Mouse (Mus musculus): ENCODE data around the gene Tex101. TPM values are rescaled to one million over a fixed set of nuclear protein-coding genes. Genes with fewer than 3 reads are reported as not detected.

Gene Tex101
- polyA plus RNA-seq, 1 experiment: not detected

DNA sequence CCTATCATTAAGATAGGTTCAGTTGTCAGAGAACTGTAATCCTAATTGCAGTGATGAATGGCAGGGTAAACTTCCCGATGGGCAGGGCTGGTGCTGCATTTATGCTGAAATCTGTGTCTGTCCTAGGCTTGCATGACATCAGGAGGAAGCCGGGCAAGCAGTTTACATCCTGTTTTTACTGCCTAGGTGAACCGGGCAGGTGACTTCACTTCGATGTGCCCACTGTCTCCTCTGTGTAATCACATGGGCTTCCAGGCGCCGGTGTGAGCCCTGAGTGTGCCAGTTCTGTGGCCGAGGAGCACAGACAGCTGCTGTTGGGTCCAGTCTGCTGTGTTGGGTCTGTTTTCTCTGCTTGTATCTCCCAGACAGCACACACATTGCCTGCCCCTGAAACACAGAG, 30.0 kb downstream of the Tex101 start:
- Histone ChIP-seq H3K4me1 (ENCODE audit: control insufficient read depth, insufficient read depth, insufficient read length, low read length) (no peaks in the 10 kb centered on the region), H3K4me3 (ENCODE audit: insufficient read depth, low read depth, low read length) (no peak overlapping the region)

DNA sequence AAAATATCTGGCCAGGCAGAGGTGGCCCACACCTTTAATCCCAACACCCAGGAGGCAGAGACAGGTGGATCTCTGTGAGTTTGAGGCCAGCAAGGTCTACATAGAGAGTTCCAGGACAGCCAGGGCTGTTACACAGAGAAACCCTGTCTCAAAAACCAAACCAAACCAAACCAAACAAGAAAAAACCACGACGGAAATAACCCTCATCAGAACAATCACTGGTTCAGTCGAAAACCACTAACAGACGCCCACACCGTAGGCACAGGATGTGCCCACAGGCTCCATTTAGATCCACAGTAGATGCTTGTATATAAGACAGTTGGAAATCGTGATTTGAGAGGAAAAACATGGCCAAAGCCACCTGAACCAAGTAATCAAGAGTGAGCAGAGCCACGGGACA, 31.5 kb downstream of the Tex101 start:
- no peaks in the 10 kb centered on the region for H3K4me1 ChIP-seq (ENCODE audit: control insufficient read depth, insufficient read depth, insufficient read length, low read length)
- no peak overlapping the region for H3K27ac ChIP-seq (replicated peaks; ENCODE audit: low read depth, low read length)
- H3K4me3 ChIP-seq (ENCODE audit: insufficient read depth, low read depth, low read length): no peak overlapping the region

More for the DNA sequence above, 30.0 kb downstream of the Tex101 start:
- H3K27ac ChIP-seq (replicated peaks; ENCODE audit: low read depth, low read length): no peak overlapping the region

DNA sequence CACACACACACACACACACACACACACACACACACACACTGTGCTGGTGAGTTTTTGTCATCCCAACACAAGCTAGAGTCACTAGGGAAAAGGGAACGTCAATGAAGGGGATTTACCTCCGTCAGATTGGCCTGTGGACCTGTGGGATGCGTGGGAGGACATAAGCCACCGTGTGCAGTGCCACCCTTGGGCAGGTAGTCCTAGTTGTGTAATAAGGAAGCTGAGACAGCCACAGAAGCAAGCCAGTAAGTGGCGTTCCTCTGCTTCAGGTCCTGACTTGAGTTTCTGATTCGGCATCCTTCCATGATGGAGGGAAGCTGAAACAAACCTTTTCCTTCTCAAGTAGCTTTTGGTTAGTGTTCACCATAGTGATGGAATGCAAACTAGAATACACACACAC, 32.0 kb downstream of the Tex101 start:
- Histone ChIP-seq H3K4me3 (ENCODE audit: insufficient read depth, low read depth, low read length) (no peak overlapping the region), H3K27ac (replicated peaks; ENCODE audit: low read depth, low read length) (no peak overlapping the region), H3K4me1 (ENCODE audit: control insufficient read depth, insufficient read depth, insufficient read length, low read length) (no peaks in the 10 kb centered on the region)

DNA sequence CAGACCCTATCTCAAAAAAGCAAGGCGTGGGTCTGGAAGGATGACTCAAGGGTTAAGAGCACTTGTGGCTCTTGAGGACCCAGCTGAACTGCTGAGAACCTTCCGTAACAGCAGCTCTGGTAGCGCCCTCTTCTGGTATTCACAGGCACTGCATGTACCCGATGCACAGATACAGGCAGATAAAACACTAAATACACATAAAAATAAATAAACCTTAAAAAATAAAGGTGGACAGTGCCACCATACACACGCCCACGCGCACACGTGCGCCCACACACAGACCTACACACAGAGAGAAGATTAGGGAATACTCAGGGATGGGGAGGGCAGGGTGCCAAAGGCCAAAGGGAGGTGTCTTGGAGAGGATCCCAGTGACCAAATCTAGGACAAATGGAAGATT, 34.0 kb downstream of the Tex101 start:
- Histone ChIP-seq H3K4me1 (ENCODE audit: control insufficient read depth, insufficient read depth, insufficient read length, low read length) (0 out of 2 replicates have a peak, but pooled peaks cover 2% of the 10 kb centered on the region), H3K4me3 (ENCODE audit: insufficient read depth, low read depth, low read length) (no peak overlapping the region)

DNA sequence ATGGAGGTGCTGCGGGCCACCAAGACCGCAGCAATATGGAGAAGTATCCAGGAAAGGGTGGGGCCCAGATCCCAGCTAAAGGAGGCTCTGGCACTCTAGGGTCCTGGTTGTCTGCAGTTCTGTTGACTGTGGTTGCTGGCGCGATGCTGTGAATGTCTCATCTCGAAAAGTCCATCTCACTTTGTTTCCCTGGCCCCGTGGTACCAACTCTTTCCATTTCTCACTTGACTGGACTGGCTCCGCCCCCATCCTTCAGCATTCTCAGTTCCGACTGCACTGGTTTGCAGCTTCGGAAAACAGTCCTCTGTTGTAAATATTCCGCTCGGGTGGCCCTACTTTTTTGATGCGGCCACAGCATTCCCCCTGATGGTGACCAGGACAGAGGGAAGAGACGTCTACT, 36.0 kb downstream of the Tex101 start:
- 0 out of 2 replicates have a peak, but pooled peaks cover 2% of the 10 kb centered on the region for H3K4me1 ChIP-seq (ENCODE audit: control insufficient read depth, insufficient read depth, insufficient read length, low read length)
- H3K4me3 ChIP-seq (ENCODE audit: insufficient read depth, low read depth, low read length): no peak overlapping the region
- no peak overlapping the region for H3K27ac ChIP-seq (replicated peaks; ENCODE audit: low read depth, low read length)

More for the DNA sequence above, 34.0 kb downstream of the Tex101 start:
- H3K27ac ChIP-seq (replicated peaks; ENCODE audit: low read depth, low read length): no peak overlapping the region

DNA sequence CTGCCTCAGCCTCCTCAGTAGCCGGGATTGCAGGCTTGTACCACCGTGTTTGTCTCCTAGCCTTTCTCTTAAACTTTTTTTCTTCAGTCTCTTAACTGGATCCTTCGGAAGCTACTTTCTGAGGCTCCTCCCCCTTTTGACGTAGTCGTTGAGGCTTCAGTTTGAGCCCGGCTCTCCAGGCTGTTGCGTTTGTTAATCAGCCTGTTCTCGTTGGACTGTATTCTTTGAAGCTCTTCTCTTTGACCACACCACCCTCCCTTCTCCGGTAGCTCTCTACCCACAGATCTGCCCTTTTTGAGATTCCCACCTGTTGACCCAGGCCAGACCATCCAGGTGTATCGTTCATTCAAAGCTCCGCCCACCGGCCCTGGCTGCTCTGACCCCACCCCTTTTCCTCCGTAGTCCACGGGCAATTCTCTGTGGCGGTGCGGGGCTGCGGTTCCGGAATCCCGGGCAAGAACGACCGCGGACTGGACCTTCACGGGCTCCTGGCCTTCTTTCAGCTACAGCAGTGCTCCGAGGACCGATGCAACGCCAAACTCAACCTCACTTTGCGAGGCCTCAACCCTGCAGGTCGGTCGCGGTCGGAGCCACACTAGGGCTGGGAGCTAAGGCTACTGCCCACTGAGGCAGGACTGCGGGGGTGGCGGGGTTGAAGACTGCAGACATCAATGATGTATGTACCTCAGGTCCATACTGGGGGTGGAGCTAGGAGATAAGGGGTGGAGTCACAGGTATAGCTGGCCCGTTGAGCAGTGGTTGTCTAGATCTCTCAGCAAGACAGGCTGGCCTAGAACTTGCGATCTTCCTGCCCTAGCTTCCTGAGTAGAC, 38.2 kb downstream of the Tex101 start:
- Histone ChIP-seq H3K4me1 (ENCODE audit: control insufficient read depth, insufficient read depth, insufficient read length, low read length) (0 out of 2 replicates have a peak, but pooled peaks cover 2% of the 10 kb centered on the region), H3K27ac (replicated peaks; ENCODE audit: low read depth, low read length) (no peak overlapping the region), H3K4me3 (ENCODE audit: insufficient read depth, low read depth, low read length) (peak overlapping the region; percentile 48)

DNA sequence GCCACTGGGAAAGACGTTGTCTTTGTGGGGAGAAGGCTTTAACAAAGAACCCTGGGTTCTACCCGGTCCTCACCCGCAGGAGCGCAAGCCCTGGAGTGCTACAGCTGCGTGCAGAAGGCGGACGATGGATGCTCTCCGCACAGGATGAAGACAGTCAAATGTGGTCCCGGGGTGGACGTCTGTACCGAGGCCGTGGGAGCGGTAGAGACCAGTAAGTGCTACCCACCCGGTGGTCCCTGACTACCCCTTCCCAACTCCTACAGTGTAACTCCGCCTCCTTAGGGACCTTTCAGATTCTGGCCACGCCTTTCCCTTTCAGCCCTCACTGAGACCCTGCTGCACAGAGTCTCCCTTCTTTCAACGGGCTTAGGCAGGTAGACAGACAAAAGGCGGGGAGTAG, 39.4 kb downstream of the Tex101 start:
- 0 out of 2 replicates have a peak, but pooled peaks cover 2% of the 10 kb centered on the region for H3K4me1 ChIP-seq (ENCODE audit: control insufficient read depth, insufficient read depth, insufficient read length, low read length)

DNA sequence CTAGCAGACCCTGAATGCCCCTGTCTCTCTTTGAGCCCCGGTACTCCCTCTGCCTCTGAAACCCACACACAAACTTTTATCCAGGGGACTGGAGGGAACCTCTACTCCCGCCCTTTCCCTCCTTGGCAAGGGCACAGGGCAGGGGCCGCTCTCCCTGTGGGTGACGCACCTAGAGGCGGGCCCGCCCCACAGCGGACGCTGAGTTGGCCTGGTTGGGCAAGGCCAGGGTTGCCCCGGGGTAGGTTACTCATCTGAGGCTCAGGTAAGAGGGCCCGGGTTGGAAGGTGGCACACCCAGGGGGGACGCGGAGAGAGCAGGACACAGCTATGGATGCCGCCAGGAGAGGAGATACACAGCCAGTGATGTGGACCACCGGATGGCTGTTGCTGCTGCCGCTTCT, 40.2 kb downstream of the Tex101 start, which contains the start of gene Lypd3:
TSS of gene Lypd3 (plus strand) at position 287 of the 400 bp plus-strand sequence.
- Histone ChIP-seq H3K27ac (replicated peaks; ENCODE audit: low read depth, low read length) (no peak within 1 kb of the TSS), H3K4me1 (ENCODE audit: control insufficient read depth, insufficient read depth, insufficient read length, low read length) (0 out of 2 replicates have a peak, but pooled peaks cover 2% of the 10 kb centered on the region), H3K4me3 (ENCODE audit: insufficient read depth, low read depth, low read length) (no peak within 1 kb of the TSS)

More for the DNA sequence above, 39.4 kb downstream of the Tex101 start:
- H3K27ac ChIP-seq (replicated peaks; ENCODE audit: low read depth, low read length): no peak overlapping the region
- no peak overlapping the region for H3K4me3 ChIP-seq (ENCODE audit: insufficient read depth, low read depth, low read length)

DNA sequence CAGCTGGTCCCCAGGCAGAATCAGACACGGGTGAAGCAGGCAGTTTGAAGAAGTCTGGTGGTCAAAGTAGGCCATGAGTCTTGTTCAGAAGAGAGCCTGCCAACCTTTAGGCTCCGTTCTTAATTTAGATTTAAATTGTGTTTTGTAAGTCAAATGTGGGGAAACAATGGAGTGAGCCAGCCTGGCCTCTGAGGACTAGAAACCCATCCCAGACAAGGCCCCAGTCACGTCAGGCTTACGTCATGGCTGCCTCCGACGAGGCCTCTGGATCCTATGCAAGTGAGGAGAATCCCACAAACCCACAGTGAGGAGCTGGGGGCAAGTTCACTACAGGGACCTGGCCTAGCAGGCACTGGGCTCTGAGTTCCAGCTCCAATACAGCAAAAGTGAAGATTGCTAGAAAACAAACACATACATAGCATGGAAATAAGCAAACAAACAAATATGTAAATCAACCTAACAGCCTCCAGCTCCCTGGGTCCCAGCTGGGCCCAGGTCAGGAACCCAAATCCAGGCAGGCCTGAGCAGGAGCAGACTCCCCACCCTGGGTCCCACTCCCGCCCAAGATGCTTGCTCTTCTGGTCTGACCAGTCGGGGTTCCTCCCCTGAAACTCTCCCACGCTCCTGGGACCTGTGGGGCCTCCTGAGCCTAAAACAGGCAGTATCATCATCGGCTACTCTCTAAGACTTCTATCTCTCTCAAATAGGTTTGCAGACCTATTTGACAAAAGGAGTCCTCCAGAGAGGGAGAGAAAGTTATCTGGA, 46.2 kb downstream of the Tex101 start:
- Histone ChIP-seq H3K4me3 (ENCODE audit: insufficient read depth, low read depth, low read length) (no peak overlapping the region), H3K27ac (replicated peaks; ENCODE audit: low read depth, low read length) (no peak overlapping the region), H3K4me1 (ENCODE audit: control insufficient read depth, insufficient read depth, insufficient read length, low read length) (no peaks in the 10 kb centered on the region)

DNA sequence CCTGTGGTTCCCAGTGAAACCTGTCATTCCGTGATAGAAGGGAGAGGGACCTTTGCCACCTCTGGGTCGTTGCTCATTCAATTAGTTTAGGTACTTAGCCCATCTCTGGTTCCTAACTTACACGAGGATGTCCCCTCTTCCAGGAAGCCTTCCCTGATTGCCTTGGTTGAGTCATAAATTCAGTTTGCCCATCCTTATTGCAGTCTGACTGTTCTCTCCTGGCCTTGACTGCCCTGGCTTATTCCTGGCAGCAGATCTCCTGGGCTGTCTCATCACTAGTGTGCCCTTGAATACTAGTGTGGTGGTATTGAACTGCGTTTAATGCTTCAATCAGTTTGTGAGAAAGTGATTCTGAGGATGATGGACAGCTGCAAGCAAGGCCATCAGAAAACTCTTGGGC, 46.8 kb downstream of the Tex101 start:
- Histone ChIP-seq H3K4me1 (ENCODE audit: control insufficient read depth, insufficient read depth, insufficient read length, low read length) (no peaks in the 10 kb centered on the region), H3K4me3 (ENCODE audit: insufficient read depth, low read depth, low read length) (no peak overlapping the region), H3K27ac (replicated peaks; ENCODE audit: low read depth, low read length) (no peak overlapping the region)

DNA sequence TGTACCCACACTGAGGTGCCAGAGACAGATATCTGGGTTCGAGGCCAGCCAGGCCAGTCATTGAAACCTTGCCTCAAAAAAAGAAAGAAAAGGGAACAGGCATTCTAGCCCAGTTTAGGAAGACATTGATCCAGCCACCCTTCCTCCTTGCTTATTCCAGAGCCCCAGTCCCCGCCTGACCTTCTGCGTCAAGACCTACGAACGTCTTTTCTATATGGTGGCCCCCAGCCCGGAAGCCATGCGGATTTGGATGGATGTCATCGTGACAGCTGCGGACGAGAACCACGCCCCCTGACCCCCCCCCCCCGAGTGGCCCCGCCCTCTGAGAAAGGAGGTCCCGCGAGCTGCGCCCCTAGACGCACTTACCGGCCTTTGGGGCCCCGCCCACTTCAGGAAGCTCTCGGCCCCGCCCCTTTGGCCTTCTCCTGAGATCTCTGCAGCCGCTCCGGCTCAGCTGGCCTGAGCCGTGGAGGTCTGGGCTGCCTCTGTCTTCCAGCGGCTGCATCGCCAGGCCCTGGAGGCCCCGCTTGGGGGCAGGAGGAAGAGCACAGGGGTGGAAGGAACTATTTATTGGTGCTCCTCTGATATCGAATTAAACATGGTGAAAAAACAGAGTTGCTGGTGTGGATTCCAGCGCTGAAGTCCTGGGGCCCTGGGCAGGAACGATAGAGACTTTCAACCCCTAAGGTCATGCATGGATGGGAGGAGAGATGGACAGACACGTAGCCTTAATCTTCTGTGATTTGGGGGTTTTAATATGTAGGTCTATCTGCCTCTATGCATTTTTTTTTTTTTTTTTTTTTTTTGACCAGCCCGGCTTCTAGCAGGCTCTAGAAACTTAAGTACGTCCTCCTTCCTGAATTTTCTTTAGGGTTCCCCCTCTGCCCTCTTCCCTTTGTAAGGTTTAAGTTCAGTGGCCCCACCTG, 47.5 kb downstream of the Tex101 start:
- H3K4me1 ChIP-seq (ENCODE audit: control insufficient read depth, insufficient read depth, insufficient read length, low read length): no peaks in the 10 kb centered on the region
- H3K4me3 ChIP-seq (ENCODE audit: insufficient read depth, low read depth, low read length): peak overlapping the region; percentile 42
- no peak overlapping the region for H3K27ac ChIP-seq (replicated peaks; ENCODE audit: low read depth, low read length)

DNA sequence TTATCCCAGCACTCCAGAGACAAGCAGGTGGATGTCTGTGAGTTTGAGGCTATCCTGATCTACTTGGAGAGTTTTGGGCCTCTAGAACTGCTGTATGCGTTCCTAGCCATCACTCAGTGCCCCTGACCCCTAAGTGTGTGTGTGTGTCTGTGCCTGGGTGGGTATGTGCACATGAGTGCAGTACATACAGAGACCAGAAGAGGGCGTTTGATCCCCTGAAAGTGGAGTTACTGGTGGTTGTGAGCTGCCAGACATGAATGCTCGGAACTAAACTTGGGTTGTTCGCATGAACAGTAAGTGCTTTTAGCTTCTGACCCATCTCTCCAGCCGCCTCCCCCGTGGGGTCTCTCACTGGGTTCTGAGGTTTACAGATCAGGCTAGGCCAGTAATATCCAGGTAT, 53.5 kb downstream of the Tex101 start:
- H3K4me3 ChIP-seq (ENCODE audit: insufficient read depth, low read depth, low read length): no peak overlapping the region
- H3K4me1 ChIP-seq (ENCODE audit: control insufficient read depth, insufficient read depth, insufficient read length, low read length): no peaks in the 10 kb centered on the region
- no peak overlapping the region for H3K27ac ChIP-seq (replicated peaks; ENCODE audit: low read depth, low read length)

DNA sequence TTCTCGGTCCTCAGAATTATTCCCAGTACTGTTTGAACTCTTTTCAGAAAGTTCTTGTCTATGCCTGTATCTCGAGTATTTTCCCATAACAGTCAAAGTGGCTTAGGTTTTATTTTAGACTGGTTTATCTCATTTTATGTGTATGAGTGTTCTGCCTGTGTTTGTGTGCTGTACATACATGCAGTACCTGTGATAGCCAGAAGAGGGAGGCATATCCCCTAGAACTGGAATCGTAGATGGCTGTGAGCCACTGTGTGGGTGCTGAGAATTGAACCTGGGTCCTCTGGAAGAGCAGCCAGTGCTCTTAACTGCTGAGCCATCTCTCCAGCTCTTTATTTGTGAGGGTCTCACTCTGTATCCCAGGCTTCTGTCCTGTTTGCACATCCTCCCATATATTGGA, 55.3 kb downstream of the Tex101 start:
- H3K4me1 ChIP-seq (ENCODE audit: control insufficient read depth, insufficient read depth, insufficient read length, low read length): no peaks in the 10 kb centered on the region
- no peak overlapping the region for H3K4me3 ChIP-seq (ENCODE audit: insufficient read depth, low read depth, low read length)
- no peak overlapping the region for H3K27ac ChIP-seq (replicated peaks; ENCODE audit: low read depth, low read length)

DNA sequence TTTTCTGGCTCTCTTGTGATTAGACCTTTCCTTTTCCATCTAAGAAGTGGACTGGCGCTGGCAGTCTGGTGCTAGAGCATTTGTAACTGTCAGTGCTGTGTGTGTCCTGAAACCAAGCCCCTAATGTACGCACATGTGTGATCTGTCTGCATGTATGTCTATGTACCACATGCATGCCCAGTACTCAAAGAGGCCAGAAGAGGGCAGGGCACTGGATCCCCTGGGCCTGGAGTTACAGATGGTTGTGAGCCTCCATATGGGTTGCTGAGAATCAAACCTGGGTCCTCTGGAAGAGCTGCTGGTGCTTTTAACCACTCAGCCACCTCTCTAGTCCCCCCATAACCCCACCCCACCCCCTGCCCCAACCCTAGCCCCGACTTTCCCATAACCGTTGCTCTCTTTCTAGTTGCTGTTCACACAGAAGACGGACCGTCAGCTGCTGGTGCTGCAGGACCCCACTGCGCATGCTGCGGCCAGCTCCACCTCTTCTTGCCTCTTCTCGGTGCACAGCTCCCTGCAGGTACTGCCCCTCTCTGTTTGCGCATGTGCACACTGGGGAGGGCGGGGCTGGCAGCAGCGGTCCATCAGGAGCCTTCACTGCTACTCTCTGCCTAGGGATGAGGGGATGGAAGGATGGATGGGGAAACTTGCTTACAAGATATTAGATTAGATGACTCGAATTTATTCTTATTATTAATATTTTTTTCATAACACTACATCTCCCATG, 56.6 kb downstream of the Tex101 start:
- Histone ChIP-seq H3K4me3 (ENCODE audit: insufficient read depth, low read depth, low read length) (no peak overlapping the region), H3K27ac (replicated peaks; ENCODE audit: low read depth, low read length) (no peak overlapping the region)

More for the DNA sequence above, 56.6 kb downstream of the Tex101 start:
- H3K4me1 ChIP-seq (ENCODE audit: control insufficient read depth, insufficient read depth, insufficient read length, low read length): no peaks in the 10 kb centered on the region
